Mouse (Mus musculus): Measurements from ENCODE around the gene Crocc2.

DNA sequence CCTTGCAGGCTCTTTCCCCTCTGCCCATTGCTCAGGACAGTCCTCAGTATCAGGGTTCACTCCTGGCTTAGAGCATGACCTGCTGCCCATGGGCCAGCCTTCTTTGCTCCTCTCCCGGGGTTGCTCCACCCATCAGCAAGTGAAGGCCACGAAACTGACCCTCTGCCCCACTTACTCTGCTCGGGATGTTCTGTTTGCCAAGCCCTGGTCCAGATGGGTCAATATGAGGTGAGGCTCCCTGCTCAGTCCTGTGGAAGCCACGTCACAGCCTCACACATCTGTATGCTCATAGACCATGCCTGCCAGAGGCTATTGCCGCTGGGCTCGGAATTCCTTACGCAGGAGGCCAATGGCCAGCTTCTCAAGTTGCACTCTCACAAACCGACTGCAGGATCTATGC lies 40.3 kb upstream of the Crocc2 start:
- no peak for TF ChIP-seq CTCF (IDR thresholded peaks at IDR 0.05; ENCODE audit: insufficient read depth, low read depth, low read length)
- TF ChIP-seq POLR2A (IDR thresholded peaks at IDR 0.05; ENCODE audit: insufficient read depth, low read depth, low read length): no peak
